Mouse (Mus musculus): ENCODE data around the gene Atl3. TPM values are rescaled to one million over a fixed set of nuclear protein-coding genes. Genes with fewer than 3 reads are reported as not detected.

The Atl3 gene
- polyA plus RNA-seq, 1 experiment from 2014 or later = 9.2 TPM

- ATAC-seq (ENCODE audit: low FRiP score) = no peak
- no peaks in the 10 kb centered on the region for H3K36me3 ChIP-seq (replicated peaks)
- H3K4me2 ChIP-seq = no peak overlapping the region
- H3K9me3 ChIP-seq = no peaks in the 10 kb centered on the region
- H3K27ac ChIP-seq = no peak overlapping the region
- H3K27me3 ChIP-seq = 0 out of 2 replicates have a peak, but pooled peaks cover 4% of the 10 kb centered on the region
- WGBS = 76% methylated on average over 4 of the region's 4 CpGs
- no peaks in the 10 kb centered on the region for H3K4me1 ChIP-seq
- no peak overlapping the region for H3K4me3 ChIP-seq (replicated peaks)
- H3K9ac ChIP-seq = no peak overlapping the region
Measured at GRCm38 (mm10) chr19:7551550-7552300, 57.9 kb downstream of the Atl3 start.

DNA sequence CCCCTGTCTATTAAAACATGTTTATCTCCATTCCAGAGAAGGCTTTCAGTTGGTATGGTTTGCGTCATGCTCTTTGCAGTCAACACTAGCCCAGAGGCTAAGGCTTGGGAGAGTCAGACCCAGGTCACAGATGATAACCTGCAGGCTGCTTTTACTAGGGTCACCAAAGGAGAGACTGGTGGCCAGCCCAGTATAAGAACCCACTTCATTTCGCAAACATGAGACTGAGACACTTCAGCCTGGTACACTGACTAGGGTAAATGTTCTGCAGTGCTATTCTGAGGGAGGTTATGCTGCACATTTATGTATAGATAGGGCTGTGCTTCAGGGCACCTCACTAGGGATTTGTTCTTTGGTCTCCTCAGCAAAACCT lies 58.4 kb downstream of the Atl3 start:
- 85% methylated on average over 2 of the region's 2 CpGs for WGBS
- no peak overlapping the region for H3K27ac ChIP-seq
- ATAC-seq (ENCODE audit: low FRiP score) = no peak

DNA sequence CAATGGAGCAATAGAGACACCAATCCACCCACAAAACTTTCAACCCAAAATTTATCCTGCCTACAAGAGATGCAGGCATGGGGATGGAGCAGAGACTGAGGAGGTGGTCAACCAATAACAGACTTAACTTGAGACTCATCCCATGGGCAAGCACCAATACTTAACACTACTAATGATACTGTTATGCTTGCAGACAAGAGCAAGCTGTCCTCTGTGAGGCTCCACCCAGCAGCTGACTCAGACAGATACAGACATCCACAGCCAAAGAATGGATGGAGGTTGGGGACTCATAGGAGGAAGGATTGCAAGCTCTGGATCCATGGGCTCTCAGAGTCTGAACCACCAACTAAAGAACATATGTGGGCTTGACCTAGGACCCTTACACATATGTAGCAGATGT lies 59.6 kb downstream of the Atl3 start:
- H3K4me1 ChIP-seq = peaks cover 5% of the 10 kb centered on the region; the same call in 1 of the 2 replicates
- H3K4me3 ChIP-seq (replicated peaks) = no peak overlapping the region
- peaks cover 13% of the 10 kb centered on the region; the same call in 1 of the 2 replicates for H3K27me3 ChIP-seq
- H3K36me3 ChIP-seq (replicated peaks) = no peaks in the 10 kb centered on the region
- H3K4me2 ChIP-seq = no peak overlapping the region
- H3K27ac ChIP-seq = no peak overlapping the region
- no peak overlapping the region for H3K9ac ChIP-seq
- ATAC-seq (ENCODE audit: low FRiP score) = no peak
- H3K9me3 ChIP-seq = no peaks in the 10 kb centered on the region

More for the DNA sequence above, 58.4 kb downstream of the Atl3 start:
- H3K4me3 ChIP-seq (replicated peaks) = no peak overlapping the region
- H3K27me3 ChIP-seq = 0 out of 2 replicates have a peak, but pooled peaks cover 4% of the 10 kb centered on the region
- H3K36me3 ChIP-seq (replicated peaks) = no peaks in the 10 kb centered on the region
- no peak overlapping the region for H3K4me2 ChIP-seq
- H3K4me1 ChIP-seq = no peaks in the 10 kb centered on the region
- no peaks in the 10 kb centered on the region for H3K9me3 ChIP-seq
- no peak overlapping the region for H3K9ac ChIP-seq

DNA sequence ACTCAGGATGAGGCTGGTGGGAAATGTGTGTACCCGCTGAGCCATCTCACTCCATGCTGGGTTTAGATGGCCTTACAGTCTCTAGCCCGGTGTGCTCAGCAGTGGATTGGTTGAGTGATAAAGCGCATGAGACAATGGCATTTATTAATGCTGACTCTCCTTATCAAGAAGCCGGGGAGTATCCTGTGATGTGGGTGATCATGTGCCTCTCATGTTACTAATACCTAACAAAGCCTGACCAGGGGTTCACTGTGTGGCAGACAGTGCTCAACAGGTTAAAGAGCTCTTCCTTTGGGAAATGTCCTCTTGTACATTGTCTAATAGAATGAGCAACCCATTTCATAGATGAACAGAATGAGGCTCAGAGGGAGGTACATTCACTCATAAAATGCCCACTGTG lies 61.0 kb downstream of the Atl3 start:
- Histone ChIP-seq H3K4me3 (replicated peaks) (no peak overlapping the region), H3K4me1 (peaks cover 5% of the 10 kb centered on the region; the same call in 1 of the 2 replicates), H3K36me3 (replicated peaks) (no peaks in the 10 kb centered on the region), H3K27me3 (peaks cover 13% of the 10 kb centered on the region; the same call in 1 of the 2 replicates), H3K9ac (no peak overlapping the region), H3K27ac (no peak overlapping the region), H3K4me2 (no peak overlapping the region), H3K9me3 (no peaks in the 10 kb centered on the region)
- no peak for ATAC-seq (ENCODE audit: low FRiP score)
- WGBS = 68% methylated on average over 4 of the region's 4 CpGs

DNA sequence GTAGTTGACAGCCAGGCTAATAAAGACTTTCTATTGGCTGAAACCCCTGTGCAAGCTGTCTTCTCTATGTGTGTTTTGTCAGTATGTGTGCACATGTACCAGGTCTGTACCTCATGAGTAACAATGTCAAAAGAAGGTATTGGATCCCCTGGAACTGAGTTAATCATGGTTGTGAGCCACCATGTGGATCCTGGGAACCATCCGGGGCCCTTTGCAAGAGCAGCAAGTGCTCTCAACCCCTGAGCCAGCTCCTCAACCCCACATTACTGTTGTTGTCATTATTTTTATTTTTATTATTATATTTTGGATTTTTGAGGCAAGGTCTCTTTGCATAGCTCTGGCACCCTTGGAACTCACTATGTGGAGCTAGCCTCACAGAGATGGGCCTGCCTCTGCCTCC lies 62.8 kb downstream of the Atl3 start:
- no peak overlapping the region for H3K27ac ChIP-seq
- peaks cover 5% of the 10 kb centered on the region; the same call in 1 of the 2 replicates for H3K4me1 ChIP-seq
- WGBS = 86% methylated on average over 1 of the region's 1 CpGs
- peaks cover 13% of the 10 kb centered on the region; the same call in 1 of the 2 replicates for H3K27me3 ChIP-seq
- H3K9ac ChIP-seq = no peak overlapping the region
- no peaks in the 10 kb centered on the region for H3K9me3 ChIP-seq
- H3K36me3 ChIP-seq (replicated peaks) = no peaks in the 10 kb centered on the region
- ATAC-seq (ENCODE audit: low FRiP score) = no peak
- no peak overlapping the region for H3K4me2 ChIP-seq
- H3K4me3 ChIP-seq (replicated peaks) = no peak overlapping the region

DNA sequence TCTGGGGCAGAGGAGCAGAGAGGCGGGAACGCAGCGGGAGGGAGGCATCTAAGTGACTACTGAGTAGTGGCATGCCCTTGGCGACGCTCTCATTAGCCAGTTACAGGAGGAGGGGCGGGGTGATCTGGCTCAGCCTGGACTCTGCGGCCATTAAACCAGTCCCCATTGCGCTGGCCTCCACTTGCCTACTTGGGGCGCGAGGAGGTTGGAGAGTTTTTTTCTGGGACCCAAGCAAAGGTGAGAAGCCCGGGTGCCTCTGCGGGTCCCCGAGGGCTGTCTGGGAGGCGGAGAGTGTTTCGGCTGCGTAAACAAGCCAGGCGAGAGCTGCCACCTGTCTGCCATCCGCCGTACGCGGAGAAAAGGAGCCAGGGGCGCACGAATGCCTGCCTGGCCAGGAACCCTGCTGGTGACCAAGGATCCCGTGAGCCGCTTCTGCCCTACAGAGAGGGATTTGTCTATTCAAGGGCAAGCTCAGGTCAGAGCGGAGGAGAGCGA lies 63.5 kb downstream of the Atl3 start, which contains the start of gene Pla2g16:
Gene Pla2g16, plus strand, starts transcription at position 132 of the 495 bp plus-strand sequence.
- peaks cover 13% of the 10 kb centered on the region; the same call in 1 of the 2 replicates for H3K27me3 ChIP-seq
- ATAC-seq (ENCODE audit: low FRiP score) = peak; percentile 70
- under 1% methylated on average over 27 of the region's 27 CpGs for WGBS

DNA sequence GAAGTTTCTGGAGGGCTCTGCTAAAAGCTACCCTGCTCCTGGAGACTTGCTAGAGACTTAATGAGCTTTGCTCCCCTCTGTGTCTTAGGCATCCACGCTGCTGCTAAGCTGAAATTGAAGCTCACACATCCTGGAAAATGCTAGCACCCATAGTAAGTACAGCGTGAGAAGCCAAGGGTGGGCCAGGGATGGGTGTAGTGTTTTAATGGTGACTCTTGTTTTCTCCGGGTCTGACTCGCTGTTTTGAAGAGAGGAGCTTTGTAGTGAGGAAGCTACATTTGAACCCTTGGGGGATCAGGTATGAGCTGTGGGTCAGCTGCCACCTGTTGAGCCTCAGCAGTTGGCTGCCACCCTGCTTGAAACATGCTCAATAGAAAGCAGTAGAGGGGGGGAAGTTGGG lies 64.0 kb downstream of the Atl3 start:
- no peaks in the 10 kb centered on the region for H3K9me3 ChIP-seq
- H3K9ac ChIP-seq = 0 out of 2 replicates have a peak overlapping the region, but pooled peaks have one; percentile 42
- H3K27ac ChIP-seq = no peak overlapping the region
- 6% methylated on average over 4 of the region's 4 CpGs for WGBS
- peak overlapping the region; percentile 60 for H3K4me2 ChIP-seq
- ATAC-seq (ENCODE audit: low FRiP score) = no peak
- peaks cover 5% of the 10 kb centered on the region; the same call in 1 of the 2 replicates for H3K4me1 ChIP-seq
- H3K36me3 ChIP-seq (replicated peaks) = no peaks in the 10 kb centered on the region
- peaks cover 13% of the 10 kb centered on the region; the same call in 1 of the 2 replicates for H3K27me3 ChIP-seq
- peak overlapping the region; percentile 36 for H3K4me3 ChIP-seq (replicated peaks)

More for the DNA sequence above, 63.5 kb downstream of the Atl3 start, which contains the start of gene Pla2g16:
- Histone ChIP-seq H3K9ac (peak within 1 kb of the TSS; percentile 42; the same call in 1 of the 2 replicates), H3K36me3 (replicated peaks) (no peaks in the 10 kb centered on the region), H3K9me3 (no peaks in the 10 kb centered on the region), H3K4me1 (peaks cover 5% of the 10 kb centered on the region; the same call in 1 of the 2 replicates), H3K27ac (no peak within 1 kb of the TSS), H3K4me3 (replicated peaks) (peak within 1 kb of the TSS; percentile 36), H3K4me2 (peak within 1 kb of the TSS; percentile 60)

GRCm38 (mm10) chr19:7558675-7559074 lies 64.8 kb downstream of the Atl3 start:
- Histone ChIP-seq H3K4me1 (peaks cover 5% of the 10 kb centered on the region; the same call in 1 of the 2 replicates), H3K27ac (no peak overlapping the region), H3K36me3 (replicated peaks) (no peaks in the 10 kb centered on the region), H3K27me3 (peaks cover 13% of the 10 kb centered on the region; the same call in 1 of the 2 replicates), H3K4me2 (no peak overlapping the region), H3K4me3 (replicated peaks) (no peak overlapping the region), H3K9ac (no peak overlapping the region), H3K9me3 (no peaks in the 10 kb centered on the region)
- ATAC-seq (ENCODE audit: low FRiP score) = no peak
- WGBS = 87% methylated on average over 4 of the region's 4 CpGs

DNA sequence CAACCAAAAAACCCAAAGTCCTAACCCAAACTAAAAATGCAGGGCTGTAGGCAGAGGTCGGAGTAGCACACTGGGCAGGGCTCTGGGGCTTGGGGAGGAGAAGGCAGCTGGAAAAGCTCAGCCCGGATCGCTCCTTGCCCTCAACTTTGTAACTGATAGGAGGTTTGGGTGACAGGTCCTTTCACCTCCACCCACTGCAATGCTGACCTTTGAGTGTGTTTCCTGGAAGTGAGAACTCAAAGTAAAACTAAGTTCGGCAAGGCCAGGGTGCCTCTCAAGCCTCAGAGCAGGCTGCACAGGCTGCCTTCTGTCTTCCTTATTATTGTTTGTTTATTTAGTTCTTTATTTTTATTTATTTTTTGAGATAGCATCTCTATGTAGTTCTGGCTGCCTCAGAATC lies 66.1 kb downstream of the Atl3 start:
- Histone ChIP-seq H3K27ac (no peak overlapping the region), H3K4me1 (peaks cover 5% of the 10 kb centered on the region; the same call in 1 of the 2 replicates), H3K27me3 (peaks cover 13% of the 10 kb centered on the region; the same call in 1 of the 2 replicates), H3K36me3 (replicated peaks) (no peaks in the 10 kb centered on the region), H3K9ac (no peak overlapping the region), H3K9me3 (no peaks in the 10 kb centered on the region), H3K4me2 (no peak overlapping the region), H3K4me3 (replicated peaks) (no peak overlapping the region)
- 82% methylated on average over 4 of the region's 4 CpGs for WGBS
- no peak for ATAC-seq (ENCODE audit: low FRiP score)

DNA sequence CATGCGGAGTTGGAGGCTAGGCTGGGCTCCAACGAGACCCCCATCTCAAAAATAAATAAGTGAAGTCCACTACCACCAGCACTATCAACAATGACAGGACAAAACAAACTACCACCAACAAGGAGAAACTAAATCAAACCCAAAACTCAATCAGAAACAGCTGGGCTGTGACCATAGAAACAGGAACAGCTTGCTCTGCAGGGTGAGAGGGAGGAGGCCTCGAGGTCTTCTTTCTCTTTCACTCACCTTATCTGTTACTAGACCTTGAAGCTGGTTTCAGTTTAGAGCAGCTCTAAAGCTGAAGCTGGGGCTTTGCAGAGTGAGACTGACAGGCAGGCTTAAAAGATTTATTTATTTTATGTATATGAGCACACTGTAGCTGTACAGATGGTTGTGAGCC lies 67.6 kb downstream of the Atl3 start:
- 79% methylated on average over 3 of the region's 3 CpGs for WGBS
- peaks cover 5% of the 10 kb centered on the region; the same call in 1 of the 2 replicates for H3K4me1 ChIP-seq
- peaks cover 11% of the 10 kb centered on the region; the same call in 1 of the 2 replicates for H3K27me3 ChIP-seq
- ATAC-seq (ENCODE audit: low FRiP score) = no peak
- no peaks in the 10 kb centered on the region for H3K9me3 ChIP-seq
- H3K4me2 ChIP-seq = no peak overlapping the region
- H3K27ac ChIP-seq = no peak overlapping the region
- no peak overlapping the region for H3K9ac ChIP-seq
- H3K4me3 ChIP-seq (replicated peaks) = no peak overlapping the region
- no peaks in the 10 kb centered on the region for H3K36me3 ChIP-seq (replicated peaks)

DNA sequence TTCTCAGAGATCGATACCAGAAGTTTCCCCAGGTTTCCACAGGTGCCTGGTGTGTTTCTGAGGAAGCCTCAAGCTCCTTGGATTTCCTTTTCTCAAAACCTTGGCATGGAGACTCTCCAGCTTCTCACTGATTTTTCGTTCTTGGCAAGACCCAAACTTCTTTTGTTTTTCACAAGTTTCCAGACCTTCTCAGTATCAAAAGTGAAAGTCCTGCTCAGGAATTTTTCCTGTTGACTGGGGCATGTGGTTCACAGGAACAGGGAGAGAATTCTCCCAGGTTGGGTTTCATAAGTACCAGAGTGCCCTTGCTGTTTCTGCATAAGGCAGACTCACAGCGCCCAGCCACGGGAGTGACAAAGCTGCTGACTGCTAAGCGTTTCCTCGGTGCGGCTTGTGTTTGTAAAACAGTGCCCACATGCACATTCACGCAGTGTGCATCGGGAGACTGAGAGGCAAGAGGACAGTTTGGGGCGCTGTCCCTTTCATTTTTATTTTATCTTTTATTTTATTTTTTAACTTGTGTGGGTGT lies 68.8 kb downstream of the Atl3 start:
- Histone ChIP-seq H3K27ac (no peak overlapping the region), H3K4me2 (no peak overlapping the region), H3K36me3 (replicated peaks) (no peaks in the 10 kb centered on the region), H3K9ac (no peak overlapping the region), H3K27me3 (peaks cover 6% of the 10 kb centered on the region; the same call in 1 of the 2 replicates), H3K9me3 (no peaks in the 10 kb centered on the region), H3K4me1 (peaks cover 2% of the 10 kb centered on the region), H3K4me3 (replicated peaks) (no peak overlapping the region)
- no peak for ATAC-seq (ENCODE audit: low FRiP score)
- 83% methylated on average over 10 of the region's 10 CpGs for whole genome bisulfite sequencing

DNA sequence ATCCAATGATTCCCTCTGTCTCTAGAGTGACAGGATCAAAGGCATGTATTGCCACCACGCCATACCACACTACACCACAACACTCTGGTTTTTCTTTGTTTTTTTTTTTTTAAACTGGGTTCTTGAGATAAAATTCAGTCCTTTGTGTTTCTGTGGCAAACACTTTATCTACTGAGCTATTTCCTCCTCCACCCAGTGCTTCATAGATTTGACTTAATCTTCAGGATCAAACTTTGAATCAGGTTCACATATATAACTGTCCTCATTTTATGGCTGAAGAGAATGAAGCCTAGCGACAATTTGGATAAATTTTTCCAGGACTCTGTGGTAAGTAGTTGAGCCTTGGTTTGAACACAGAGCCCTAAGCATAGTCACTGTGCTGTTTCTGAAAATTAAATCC lies 69.8 kb downstream of the Atl3 start:
- 88% methylated on average over 2 of the region's 2 CpGs for WGBS
- no peaks in the 10 kb centered on the region for H3K9me3 ChIP-seq
- H3K9ac ChIP-seq = no peak overlapping the region
- no peaks in the 10 kb centered on the region for H3K36me3 ChIP-seq (replicated peaks)
- no peaks in the 10 kb centered on the region for H3K27me3 ChIP-seq
- H3K4me3 ChIP-seq (replicated peaks) = no peak overlapping the region
- ATAC-seq (ENCODE audit: low FRiP score) = no peak
- no peak overlapping the region for H3K4me2 ChIP-seq
- peaks cover 2% of the 10 kb centered on the region; the same call in 1 of the 2 replicates for H3K4me1 ChIP-seq
- H3K27ac ChIP-seq = no peak overlapping the region
